Mouse (Mus musculus) liver, adult 2 months (tissue): Measurements from ENCODE around the gene Ppp4r1. TPM values are rescaled to one million over a fixed set of nuclear protein-coding genes. Genes with fewer than 3 reads are reported as not detected.

Experiments used
- DNase-seq: peaks from one replicate; pipeline ENCODE4 v3.0.0-alpha.2; 2011; ENCODE audit warnings: low read depth, low spot score; ENCODE audit errors: extremely low read depth
- H3K27ac ChIP-seq: fragments of 200-500 bp; replicated peaks from 2 replicates; pipeline ENCODE4 v1.5.1; 2012; ENCODE audit warnings: low read depth, mild to moderate bottlenecking, control low read depth, inconsistent platforms, low read length; ENCODE audit not compliant: insufficient read depth
- H3K27me3 ChIP-seq: fragments of 200-500 bp; 2 replicates; pipeline ENCODE4 v1.6.1; 2012; ENCODE audit warnings: mild to moderate bottlenecking, moderate library complexity, low read length, inconsistent platforms; ENCODE audit not compliant: control insufficient read depth, insufficient read depth
- H3K36me3 ChIP-seq: fragments of 200-500 bp; 2 replicates; pipeline ENCODE4 v1.6.1; 2012; ENCODE audit warnings: low read length, inconsistent platforms; ENCODE audit not compliant: control insufficient read depth, insufficient read depth
- H3K4me1 ChIP-seq: fragments of 200-500 bp; 2 replicates; pipeline ENCODE4 v1.6.1; 2011; ENCODE audit warnings: low read length; ENCODE audit not compliant: control insufficient read depth, insufficient read depth
- H3K4me3 ChIP-seq: fragments of 200-500 bp; 2 replicates; pipeline ENCODE4 v1.5.1; 2011; ENCODE audit warnings: low read depth, mild to moderate bottlenecking, control low read depth, low read length, moderate library complexity; ENCODE audit not compliant: insufficient read depth
- H3K79me2 ChIP-seq: fragments of 200-500 bp; 2 replicates; pipeline ENCODE4 v1.6.1; 2012; ENCODE audit warnings: inconsistent platforms, mild to moderate bottlenecking, low read length, moderate library complexity; ENCODE audit not compliant: control insufficient read depth, insufficient read depth
- H3K9ac ChIP-seq: fragments of 200-500 bp; 2 replicates; pipeline ENCODE4 v1.6.1; 2012; ENCODE audit warnings: low read depth, mild to moderate bottlenecking, control low read depth, inconsistent platforms, low read length
- CTCF ChIP-seq: fragments of 200-500 bp; IDR thresholded peaks from 2 replicates; pipeline ENCODE4 v1.5.1; 2011; ENCODE audit warnings: low read depth, low read length, control low read depth
- POLR2A ChIP-seq: fragments of 200-500 bp; IDR thresholded peaks from 2 replicates; pipeline ENCODE4 v1.6.1; 2011; ENCODE audit warnings: low read length, control low read depth; ENCODE audit not compliant: insufficient read depth; ENCODE audit errors: extremely low read depth
- WGBS: fragments of 180-500 bp; shearing (Covaris S2); methylation state at CpG from one replicate; pipeline ENCODE4 v1.1.7; 2018; 5-methylcytosine and 5-hydroxymethylcytosine counted together
- polyA plus RNA-seq: library from polyadenylated mRNA; depleted of rRNA; stranded (reverse); fragments of >200 nt; gene quantifications from 2 replicates; pipeline ENCODE4 v1.2.3, GENCODE M21; 2012
- total RNA-seq: library from RNA; depleted of rRNA; stranded (reverse); fragments of >200 nt; gene quantifications from 2 replicates; pipeline ENCODE4 v1.2.3, GENCODE M21; 2014

Ppp4r1 gene
- total and polyA plus RNA-seq, 2 experiments: 12.6 to 15.1 TPM

- Histone ChIP-seq H3K36me3 (peaks cover 11% of the 10 kb centered on the region; the same call in 1 of the 2 replicates), H3K4me1 (no peaks in the 10 kb centered on the region), H3K27ac (no peak overlapping the region), H3K4me3 (no peak overlapping the region), H3K79me2 (no peaks in the 10 kb centered on the region), H3K9ac (no peak overlapping the region), H3K27me3 (no peaks in the 10 kb centered on the region)
- no peak for DNase-seq
- WGBS: 90% methylated on average over 4 of the region's 4 CpGs
- TF ChIP-seq CTCF (no peak), POLR2A (no peak)
Observed at GRCm38 (mm10) chr17:65854006-65854405, 71.6 kb downstream of the Ppp4r1 start.

- peaks cover 8% of the 10 kb centered on the region; the same call in 1 of the 2 replicates for H3K36me3 ChIP-seq
- no peak overlapping the region for H3K27ac ChIP-seq
- no peak for DNase-seq
- H3K79me2 ChIP-seq: no peaks in the 10 kb centered on the region
- H3K27me3 ChIP-seq: no peaks in the 10 kb centered on the region
- TF ChIP-seq CTCF (no peak), POLR2A (no peak)
- H3K9ac ChIP-seq: no peak overlapping the region
- 74% methylated on average over 4 of the region's 4 CpGs for WGBS
- no peaks in the 10 kb centered on the region for H3K4me1 ChIP-seq
- no peak overlapping the region for H3K4me3 ChIP-seq
Observed at GRCm38 (mm10) chr17:65857617-65858016, 75.2 kb downstream of the Ppp4r1 start.

- no peak for DNase-seq
- peaks cover 8% of the 10 kb centered on the region; the same call in 1 of the 2 replicates for H3K36me3 ChIP-seq
- WGBS: 74% methylated on average over 4 of the region's 4 CpGs
Observed at GRCm38 (mm10) chr17:65862579-65862978, 80.2 kb downstream of the Ppp4r1 start.

GRCm38 (mm10) chr17:65863830-65864229, 81.5 kb downstream of the Ppp4r1 start:
- Histone ChIP-seq H3K36me3 (peaks cover 2% of the 10 kb centered on the region; the same call in 1 of the 2 replicates), H3K27me3 (no peaks in the 10 kb centered on the region), H3K79me2 (no peaks in the 10 kb centered on the region), H3K4me3 (no peak overlapping the region), H3K9ac (no peak overlapping the region), H3K4me1 (peaks cover 12% of the 10 kb centered on the region), H3K27ac (no peak overlapping the region)
- TF ChIP-seq POLR2A (no peak), CTCF (no peak)
- 95% methylated on average over 12 of the region's 12 CpGs for WGBS
- DNase-seq: no peak

More at GRCm38 (mm10) chr17:65862579-65862978, 80.2 kb downstream of the Ppp4r1 start:
- Histone ChIP-seq H3K79me2 (no peaks in the 10 kb centered on the region), H3K9ac (no peak overlapping the region), H3K4me1 (peaks cover 12% of the 10 kb centered on the region), H3K27me3 (no peaks in the 10 kb centered on the region), H3K27ac (no peak overlapping the region), H3K4me3 (no peak overlapping the region)
- peak; percentile 68 for TF ChIP-seq CTCF
- TF ChIP-seq POLR2A: no peak

- H3K27me3 ChIP-seq: no peaks in the 10 kb centered on the region
- H3K4me3 ChIP-seq: no peak overlapping the region
- H3K27ac ChIP-seq: peak overlapping the region; percentile 34; the same call in 1 of the 2 replicates
- peaks cover 12% of the 10 kb centered on the region for H3K4me1 ChIP-seq
- peaks cover 2% of the 10 kb centered on the region; the same call in 1 of the 2 replicates for H3K36me3 ChIP-seq
- peaks cover 5% of the 10 kb centered on the region; the same call in 1 of the 2 replicates for H3K79me2 ChIP-seq
- TF ChIP-seq POLR2A (no peak), CTCF (peak; percentile 47)
- DNase-seq: peak; percentile 63
- 8% methylated on average over 4 of the region's 4 CpGs for WGBS
- no peak overlapping the region for H3K9ac ChIP-seq
Observed at GRCm38 (mm10) chr17:65864742-65865141, 82.4 kb downstream of the Ppp4r1 start.

GRCm38 (mm10) chr17:65865265-65865664, 82.9 kb downstream of the Ppp4r1 start:
- DNase-seq: peak; percentile 55
- Histone ChIP-seq H3K4me1 (peaks cover 12% of the 10 kb centered on the region), H3K27me3 (no peaks in the 10 kb centered on the region), H3K4me3 (no peak overlapping the region), H3K9ac (no peak overlapping the region), H3K79me2 (peaks cover 6% of the 10 kb centered on the region; the same call in 1 of the 2 replicates), H3K27ac (peak overlapping the region; percentile 34; the same call in 1 of the 2 replicates), H3K36me3 (peaks cover 2% of the 10 kb centered on the region; the same call in 1 of the 2 replicates)
- TF ChIP-seq POLR2A (no peak), CTCF (no peak)
